Mouse (Mus musculus): Measurements from ENCODE around the gene Plppr3.

Plppr3 gene

GRCm38 (mm10) chr10:79819606-79820005, 54.8 kb downstream of the Plppr3 start:
- DNase-seq (ENCODE audit: low read depth, low spot score): no peak

GRCm38 (mm10) chr10:79818225-79818624, 56.2 kb downstream of the Plppr3 start:
- no peak for DNase-seq (ENCODE audit: low read depth, low spot score)

- peak; percentile 27 for DNase-seq (ENCODE audit: low read depth, low spot score)
Observed at GRCm38 (mm10) chr10:79817111-79817510, 57.3 kb downstream of the Plppr3 start.

GRCm38 (mm10) chr10:79815671-79816494, 58.6 kb downstream of the Plppr3 start:
- DNase-seq (ENCODE audit: low read depth, low spot score): no peak

- no peak for DNase-seq (ENCODE audit: low read depth, low spot score)
Observed at GRCm38 (mm10) chr10:79814271-79814842, 60.1 kb downstream of the Plppr3 start.

GRCm38 (mm10) chr10:79811736-79812637, 62.4 kb downstream of the Plppr3 start:
- DNase-seq (ENCODE audit: low read depth, low spot score): peak; percentile 76

Data from 3T3-L1 (cell line).